Comparison of ENCODE assay signal across 8 mouse cellular contexts in the genomic region with DNA sequence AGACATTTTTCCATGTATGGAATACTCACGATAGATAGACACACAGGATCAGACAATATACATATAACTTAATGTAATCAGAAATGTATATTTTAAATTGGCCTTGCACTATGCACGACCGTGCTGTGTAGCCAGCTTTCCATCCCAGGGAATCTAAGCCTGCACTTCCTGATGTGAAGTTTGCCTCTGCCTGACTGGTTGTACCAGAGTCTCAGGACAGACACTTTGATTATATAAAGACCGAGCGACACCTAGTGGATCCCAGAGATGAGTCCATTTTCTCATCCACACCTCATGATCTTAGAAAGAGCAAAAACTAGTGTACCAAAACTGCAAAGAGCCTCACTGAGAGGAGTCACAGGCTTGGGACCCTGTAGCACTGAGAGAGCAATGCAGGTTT. TPM values are rescaled to one million over a fixed set of nuclear protein-coding genes. Genes with fewer than 3 reads are reported as not detected.
DNase-seq lines count a peak whose midpoint lies in the region; ATAC-seq lines count a peak whose summit lies in the region.

No protein-coding gene starts in this region.

- intact Hi-C loops in gastrocnemius, postnatal 14 days (cut with DNase I; ENCODE audit: low total_unique reads): loop anchor here (2.0 kb wide), 1 partner anchor 206 kb away; no protein-coding TSS in a partner anchor

- no peaks in the 10 kb centered on the region for H3K4me1 ChIP-seq in intestine, embryonic 15.5 days (replicated peaks)
- H3K4me1 ChIP-seq in midbrain, embryonic 13.5 days (replicated peaks): 0 out of 2 replicates have a peak, but pooled peaks cover 2% of the 10 kb centered on the region
- peaks cover 4% of the 10 kb centered on the region; the same call in 1 of the 2 replicates for H3K4me1 ChIP-seq in stomach, embryonic 16.5 days (ENCODE audit: control insufficient read depth, insufficient read depth, low read length)

- H3K9ac ChIP-seq in intestine, embryonic 15.5 days: no peak overlapping the region
- no peak overlapping the region for H3K9ac ChIP-seq in midbrain, embryonic 13.5 days (replicated peaks)
- no peak overlapping the region for H3K9ac ChIP-seq in stomach, embryonic 16.5 days (ENCODE audit: low read length)

- no peaks in the 10 kb centered on the region for H3K9me3 ChIP-seq in intestine, embryonic 15.5 days
- no peaks in the 10 kb centered on the region for H3K9me3 ChIP-seq in midbrain, embryonic 13.5 days
- H3K9me3 ChIP-seq in stomach, embryonic 16.5 days (replicated peaks; ENCODE audit: control insufficient read depth, low read length): no peaks in the 10 kb centered on the region

- DNase-seq in testis, postnatal 10 days (ENCODE audit: low spot score): peak; percentile 66
- no peak for DNase-seq in testis, postnatal 14 days (ENCODE audit: low spot score)
- peak; percentile 23 to 53 for DNase-seq in cerebellum, postnatal 36 days
- DNase-seq in gastrocnemius, postnatal 14 days: peak; percentile 17
- DNase-seq in left cerebral cortex, adult 8-10 months (ENCODE audit: low spot score in 2 of 2): peak; percentile 15 to 28

- H3K27me3 ChIP-seq in intestine, embryonic 15.5 days (replicated peaks): no peaks in the 10 kb centered on the region
- H3K27me3 ChIP-seq in midbrain, embryonic 13.5 days: no peaks in the 10 kb centered on the region
- H3K27me3 ChIP-seq in stomach, embryonic 16.5 days (ENCODE audit: control insufficient read depth, insufficient read depth, low read length): no peaks in the 10 kb centered on the region

- H3K4me3 ChIP-seq in intestine, embryonic 15.5 days (replicated peaks): no peak overlapping the region
- no peak overlapping the region for H3K4me3 ChIP-seq in midbrain, embryonic 13.5 days (replicated peaks)
- H3K4me3 ChIP-seq in stomach, embryonic 16.5 days (replicated peaks; ENCODE audit: low read length): no peak overlapping the region

- H3K27ac ChIP-seq in intestine, embryonic 15.5 days: no peak overlapping the region
- H3K27ac ChIP-seq in midbrain, embryonic 13.5 days: no peak overlapping the region
- no peak overlapping the region for H3K27ac ChIP-seq in stomach, embryonic 16.5 days (ENCODE audit: low read length)

- 20% methylated on average over 5 of the region's 5 CpGs for WGBS in intestine, embryonic 15.5 days
- WGBS in midbrain, embryonic 13.5 days: 36% methylated on average over 5 of the region's 5 CpGs
- 18% methylated on average over 5 of the region's 5 CpGs for WGBS in stomach, embryonic 16.5 days

- no peaks in the 10 kb centered on the region for H3K36me3 ChIP-seq in intestine, embryonic 15.5 days
- H3K36me3 ChIP-seq in midbrain, embryonic 13.5 days: peaks cover 25% of the 10 kb centered on the region
- H3K36me3 ChIP-seq in stomach, embryonic 16.5 days (ENCODE audit: control insufficient read depth, insufficient read depth, low read length): 0 out of 2 replicates have a peak, but pooled peaks cover 4% of the 10 kb centered on the region

- peak; percentile 85 for ATAC-seq in intestine, embryonic 15.5 days
- peak; percentile 78; the same call in 1 of the 2 replicates for ATAC-seq in midbrain, embryonic 13.5 days
- peak; percentile 83 for ATAC-seq in stomach, embryonic 16.5 days (ENCODE audit: insufficient read depth, low FRiP score)

- no peak overlapping the region for H3K4me2 ChIP-seq in intestine, embryonic 15.5 days (replicated peaks)
- no peak overlapping the region for H3K4me2 ChIP-seq in midbrain, embryonic 13.5 days (replicated peaks)
- no peak overlapping the region for H3K4me2 ChIP-seq in stomach, embryonic 16.5 days (ENCODE audit: low read depth, low read length)

RNA-seq across cellular contexts. Expression of a gene that starts 25.8 kb away (rescaled TPM):
- total RNA-seq in gastrocnemius, postnatal 14 days (2021): 1 to 10 TPM; 3.0 to 3.9 TPM
- 4.0 and 4.7 TPM in 2 replicates for polyA plus RNA-seq in intestine, embryonic 15.5 days (2015; fragmentation: Nextera tagmentation; extraction: Ambion mirVana)
- total RNA-seq in left cerebral cortex, adult 8-10 months (2022): 10 to 100 TPM; 14.4 to 18.7 (median 15.8) TPM
- 8.7 and 9.8 TPM in 2 replicates for polyA plus RNA-seq in midbrain, embryonic 13.5 days (2015; fragmentation: Nextera tagmentation; extraction: Ambion mirVana)
- 4.5 and 4.6 TPM in 2 replicates for polyA plus RNA-seq in stomach, embryonic 16.5 days (2015; fragmentation: Nextera tagmentation; extraction: Ambion mirVana)
